In genomic region chr3:58817337-58817736, GRCm38 (mm10) we compare ENCODE assay signal across 16 mouse cellular contexts. TPM values are rescaled to one million over a fixed set of nuclear protein-coding genes. Genes with fewer than 3 reads are reported as not detected.
A peak's percentile ranks its signal among the peaks of the same experiment; 100 is the strongest.
DNase-seq lines count a peak whose midpoint lies in the region; ATAC-seq lines count a peak whose summit lies in the region.
"Had no signal": no experiment of that assay in that cellular context is flagged by ENCODE, and none has a peak within 500 bp of the region (broad histone marks: within the 10 kb centered on the region; RNA-seq: fewer than 3 reads in every experiment).

No protein-coding gene starts in this region.

- no peaks in the 10 kb centered on the region for H3K4me1 ChIP-seq in hindbrain, embryonic 11.5 days (replicated peaks; ENCODE audit: control insufficient read depth, insufficient read depth, low read length)
- peaks cover 5% of the 10 kb centered on the region; the same call in 1 of the 2 replicates for H3K4me1 ChIP-seq in neural tube, embryonic 15.5 days
- H3K4me1 ChIP-seq: heart, embryonic 15.5 days; limb, embryonic 15.5 days had no signal

- H3K9ac ChIP-seq in hindbrain, embryonic 11.5 days (ENCODE audit: low read depth, low read length), result no peak overlapping the region
- no peak overlapping the region for H3K9ac ChIP-seq in neural tube, embryonic 15.5 days (replicated peaks)
- H3K9ac ChIP-seq: heart, embryonic 15.5 days; limb, embryonic 15.5 days had no signal

- H3K9me3 ChIP-seq in hindbrain, embryonic 11.5 days (ENCODE audit: control insufficient read depth, low read length), result no peaks in the 10 kb centered on the region
- no peaks in the 10 kb centered on the region for H3K9me3 ChIP-seq in neural tube, embryonic 15.5 days (replicated peaks)
- H3K9me3 ChIP-seq: heart, embryonic 15.5 days; limb, embryonic 15.5 days had no signal

- H3K27me3 ChIP-seq in hindbrain, embryonic 11.5 days (ENCODE audit: control insufficient read depth, insufficient read depth, low read length), result no peaks in the 10 kb centered on the region
- no peaks in the 10 kb centered on the region for H3K27me3 ChIP-seq in neural tube, embryonic 15.5 days (replicated peaks)
- H3K27me3 ChIP-seq: CH12.LX; heart, embryonic 15.5 days; limb, embryonic 15.5 days had no signal

- H3K27ac ChIP-seq in hindbrain, embryonic 11.5 days (ENCODE audit: low read depth, low read length), result no peak overlapping the region
- no peak overlapping the region for H3K27ac ChIP-seq in neural tube, embryonic 15.5 days (replicated peaks)
- H3K27ac ChIP-seq: heart, embryonic 15.5 days; kidney, postnatal 0 days; limb, embryonic 15.5 days had no signal

- peak; percentile 33; the same call in 1 of the 2 replicates for ATAC-seq in hindbrain, embryonic 11.5 days (ENCODE audit: low FRiP score)
- 0 out of 2 replicates have a peak, but pooled peaks have one; percentile 46 for ATAC-seq in neural tube, embryonic 15.5 days (ENCODE audit: low FRiP score)
- no peak for ATAC-seq in CD4-positive, CD25-positive, alpha-beta regulatory T cell, adult 4 months

- no peak overlapping the region for H3K4me2 ChIP-seq in hindbrain, embryonic 11.5 days (replicated peaks; ENCODE audit: low read depth, low read length)
- H3K4me2 ChIP-seq in neural tube, embryonic 15.5 days, result no peak overlapping the region
- H3K4me2 ChIP-seq: heart, embryonic 15.5 days; limb, embryonic 15.5 days had no signal

- WGBS in hindbrain, embryonic 11.5 days, result 22% methylated on average over 6 of the region's 6 CpGs
- WGBS in neural tube, embryonic 15.5 days, result 22% methylated on average over 6 of the region's 6 CpGs

- peak; percentile 9 for DNase-seq in gastrocnemius, adult 18-20 months (ENCODE audit: low spot score)
- DNase-seq in gastrocnemius, adult 8-10 months (ENCODE audit: low spot score in 2 of 2), result no peak
- DNase-seq in ovary, adult 18-20 months (ENCODE audit: low spot score), result peak; percentile 2
- DNase-seq in ovary, postnatal 10 days (ENCODE audit: low spot score), result no peak
- no peak for DNase-seq in hindbrain, embryonic 11.5 days (ENCODE audit: low spot score)
- DNase-seq in spleen, adult 12 weeks (ENCODE audit: low spot score), result no peak
- DNase-seq: cerebellum, postnatal 14 days; lung, postnatal 36 days had no signal

- H3K4me3 ChIP-seq in hindbrain, embryonic 11.5 days (ENCODE audit: low read depth, low read length), result no peak overlapping the region
- no peak overlapping the region for H3K4me3 ChIP-seq in neural tube, embryonic 15.5 days (replicated peaks)
- H3K4me3 ChIP-seq: heart, embryonic 15.5 days; limb, embryonic 15.5 days had no signal

- no peaks in the 10 kb centered on the region for H3K36me3 ChIP-seq in hindbrain, embryonic 11.5 days (ENCODE audit: control insufficient read depth, insufficient read depth, low read length)
- H3K36me3 ChIP-seq in neural tube, embryonic 15.5 days, result no peaks in the 10 kb centered on the region
- H3K36me3 ChIP-seq: heart, embryonic 15.5 days; limb, embryonic 15.5 days had no signal

RNA-seq across cellular contexts. Expression of gene Mindy4b-ps, which starts 4.8 kb away (rescaled TPM):
- total RNA-seq in gastrocnemius, adult 18-20 months (2021), result not detected
- not detected for total RNA-seq in gastrocnemius, adult 8-10 months (2022)
- polyA plus RNA-seq in hindbrain, embryonic 11.5 days (2014; fragmentation: Nextera tagmentation; extraction: Ambion mirVana), result not detected in 2 replicates
- 0.17 and 0.26 TPM in 2 replicates for polyA plus RNA-seq in neural tube, embryonic 15.5 days (2015; fragmentation: Nextera tagmentation; extraction: Ambion mirVana)
- not detected for polyA plus RNA-seq in CD4-positive, CD25-positive, alpha-beta regulatory T cell, adult 4 months (2017; shearing (Covaris generic))
- total RNA-seq: CH12.LX; neutrophil, adult 5-6 weeks had no signal
- polyA plus RNA-seq: kidney, postnatal 0 days; limb, embryonic 15.5 days; spleen, adult 2 months had no signal

Comparison
In these comparisons a context has a peak if more than half of its experiments do, and no peak if none do; other contexts are left out.
1. DNase-seq: peak in gastrocnemius, adult 18-20 months (single experiment) and ovary, adult 18-20 months (single experiment); none in gastrocnemius, adult 8-10 months (0 of 2), ovary, postnatal 10 days (single experiment), hindbrain, embryonic 11.5 days (single experiment) and spleen, adult 12 weeks (single experiment).